Mouse (Mus musculus): ENCODE measurements around the gene Tnfsfm13. TPM values are rescaled to one million over a fixed set of nuclear protein-coding genes. Genes with fewer than 3 reads are reported as not detected.

Gene Tnfsfm13
- total RNA-seq, 2 experiments from 2014 or later: 1.2 to 1.9 TPM

- peak; percentile 72 for DNase-seq
- TF ChIP-seq CTCF (IDR thresholded peaks at IDR 0.05): peak; percentile 87
- H3K4me3 ChIP-seq: no peak within 1 kb of the TSS
- intact Hi-C loops (cut with DNase I): loop anchor here (2.0 kb wide), 1 partner anchor 27 kb away; no protein-coding TSS in a partner anchor
- peak within 1 kb of the TSS; percentile 24; the same call in 1 of the 2 replicates for H3K27ac ChIP-seq
These were observed 40.4 kb downstream of the Tnfsfm13 start, which contains the start of gene Sox15 for GRCm38 (mm10) chr11:69655264-69656064. Gene Sox15 (plus strand): TSS chr11:69655314.

GRCm38 (mm10) chr11:69654760-69655159 is 41.1 kb downstream of the Tnfsfm13 start:
- DNase-seq: no peak
- no peak overlapping the region for H3K27ac ChIP-seq
- intact Hi-C loops (cut with DNase I): no loop called here

GRCm38 (mm10) chr11:69653399-69653798 is 42.5 kb downstream of the Tnfsfm13 start:
- DNase-seq: no peak
- no peak overlapping the region for H3K27ac ChIP-seq
- no peak for TF ChIP-seq CTCF (IDR thresholded peaks at IDR 0.05)
- no peak overlapping the region for H3K4me3 ChIP-seq
- intact Hi-C loops (cut with DNase I): no loop called here

More at GRCm38 (mm10) chr11:69654760-69655159, 41.1 kb downstream of the Tnfsfm13 start:
- TF ChIP-seq CTCF (IDR thresholded peaks at IDR 0.05): no peak
- no peak overlapping the region for H3K4me3 ChIP-seq

- intact Hi-C loops (cut with DNase I): no loop called here
- no peak for DNase-seq
- no peak for TF ChIP-seq CTCF (IDR thresholded peaks at IDR 0.05)
- no peak overlapping the region for H3K27ac ChIP-seq
- no peak overlapping the region for H3K4me3 ChIP-seq
These were observed 50.0 kb downstream of the Tnfsfm13 start for GRCm38 (mm10) chr11:69645860-69646259.

- intact Hi-C loops (cut with DNase I): no loop called here
- TF ChIP-seq CTCF (IDR thresholded peaks at IDR 0.05): no peak
- no peak for DNase-seq
- Histone ChIP-seq H3K27ac (no peak overlapping the region), H3K4me3 (0 out of 2 replicates have a peak overlapping the region, but pooled peaks have one; percentile 2)
These were observed 60.4 kb downstream of the Tnfsfm13 start for GRCm38 (mm10) chr11:69635471-69635870.

GRCm38 (mm10) chr11:69633128-69633866 is 62.6 kb downstream of the Tnfsfm13 start:
- peak; percentile 87 for DNase-seq
- peak overlapping the region; percentile 97 for H3K4me3 ChIP-seq
- TF ChIP-seq CTCF (IDR thresholded peaks at IDR 0.05): no peak
- peak overlapping the region; percentile 94 for H3K27ac ChIP-seq
- intact Hi-C loops (cut with DNase I): no loop called here

Small RNAs within 50 kb of the gene (microRNA-seq; reads per million reads assigned to microRNA genes)
- gene Mir1934 (not detected), gene Mir467f (not detected)

Other genes with a start within 250 kb of the Tnfsfm13 start
- under 1 TPM; 0.05 to 0.25 TPM for gene Dnah2, start 147.0 kb downstream of the Tnfsfm13 start, total RNA-seq (2021)
- gene Efnb3, start 135.9 kb downstream of the Tnfsfm13 start, total RNA-seq (2021): under 1 TPM; 0.47 to 0.48 TPM
- gene Wrap53, start 115.8 kb downstream of the Tnfsfm13 start, total RNA-seq (2021): 1 to 10 TPM; 3.2 to 3.4 TPM
- 10 to 100 TPM; 12.9 to 16.5 TPM for gene Trp53, start 115.7 kb downstream of the Tnfsfm13 start, total RNA-seq (2021)
- 100 to 1,000 TPM; 271 to 389 TPM for gene Atp1b2, start 90.2 kb downstream of the Tnfsfm13 start, total RNA-seq (2021)
- not detected for gene Shbg, start 78.2 kb downstream of the Tnfsfm13 start, total RNA-seq (2021)
- 1 to 10 TPM; 2.6 to 3.2 TPM for gene Sat2, start 74.1 kb downstream of the Tnfsfm13 start, total RNA-seq (2021)
- 100 to 1,000 TPM in 1 of 2 experiments, 10 to 100 TPM in 1; 90.6 to 104 TPM for gene Fxr2, start 63.1 kb downstream of the Tnfsfm13 start, total RNA-seq (2021)
- gene Sox15, start 40.8 kb downstream of the Tnfsfm13 start, total RNA-seq (2021): not detected
- 1 to 10 TPM; 8.6 to 9.7 TPM for gene Mpdu1, start 33.5 kb downstream of the Tnfsfm13 start, total RNA-seq (2021)
- 1 to 10 TPM; 1.7 to 3.2 TPM for gene Cd68, start 29.9 kb downstream of the Tnfsfm13 start, total RNA-seq (2021)
- 10 to 100 TPM; 98.0 to 98.5 TPM for gene Eif4a1, start 23.7 kb downstream of the Tnfsfm13 start, total RNA-seq (2021)
- gene Senp3, start 14.0 kb downstream of the Tnfsfm13 start, total RNA-seq (2021): 10 to 100 TPM; 25.4 to 28.1 TPM
- gene Tnfsf13, start 10.3 kb downstream of the Tnfsfm13 start, total RNA-seq (2021): 1 to 10 TPM in 1 of 2 experiments, under 1 TPM in 1; 0.64 to 1.1 TPM
- 10 to 100 TPM in 1 of 2 experiments, 1 to 10 TPM in 1; 6.5 to 10.6 TPM for gene Tnfsf12, start 249 bp downstream of the Tnfsfm13 start, total RNA-seq (2021)
- gene Polr2a, start 62.5 kb upstream of the Tnfsfm13 start, total RNA-seq (2021): 10 to 100 TPM; 26.9 to 35.4 TPM
- not detected for gene Slc35g3, start 65.9 kb upstream of the Tnfsfm13 start, total RNA-seq (2021)
- 10 to 100 TPM; 29.3 to 35.9 TPM for gene Zbtb4, start 69.8 kb upstream of the Tnfsfm13 start, total RNA-seq (2021)
- gene Chrnb1, start 99.8 kb upstream of the Tnfsfm13 start, total RNA-seq (2021): 10 to 100 TPM; 23.2 to 26.3 TPM
- gene Fgf11, start 105.8 kb upstream of the Tnfsfm13 start, total RNA-seq (2021): 1 to 10 TPM; 3.9 to 4.7 TPM
- gene Tmem102, start 109.5 kb upstream of the Tnfsfm13 start, total RNA-seq (2021): under 1 TPM; 0.20 to 0.41 TPM
- not detected for gene Gm39566, start 119.2 kb upstream of the Tnfsfm13 start, total RNA-seq (2021)
- gene Spem2, start 122.4 kb upstream of the Tnfsfm13 start, total RNA-seq (2021): not detected
- not detected for gene Spem1, start 126.1 kb upstream of the Tnfsfm13 start, total RNA-seq (2021)
- gene Nlgn2, start 141.7 kb upstream of the Tnfsfm13 start, total RNA-seq (2021): 1 to 10 TPM; 2.3 to 2.7 TPM
- gene Tmem256, start 142.4 kb upstream of the Tnfsfm13 start, total RNA-seq (2021): 100 to 1,000 TPM; 144 to 165 TPM
- 10 to 100 TPM in 1 of 2 experiments, 1 to 10 TPM in 1; 9.6 to 13.0 TPM for gene Plscr3, start 150.3 kb upstream of the Tnfsfm13 start, total RNA-seq (2021)
- gene Tnk1, start 162.6 kb upstream of the Tnfsfm13 start, total RNA-seq (2021): under 1 TPM in 1 of 2 experiments, not detected in 1; 0.11 TPM
- gene Tmem95, start 181.9 kb upstream of the Tnfsfm13 start, total RNA-seq (2021): not detected
- gene Kctd11, start 185.3 kb upstream of the Tnfsfm13 start, total RNA-seq (2021): 1 to 10 TPM; 1.3 to 1.7 TPM
- under 1 TPM in 1 of 2 experiments, not detected in 1; 0.08 TPM for gene Acap1, start 199.4 kb upstream of the Tnfsfm13 start, total RNA-seq (2021)
- under 1 TPM in 1 of 2 experiments, not detected in 1; 0.33 TPM for gene 2810408A11Rik, start 204.9 kb upstream of the Tnfsfm13 start, total RNA-seq (2021)
- 10 to 100 TPM; 25.2 to 33.5 TPM for gene Neurl4, start 205.0 kb upstream of the Tnfsfm13 start, total RNA-seq (2021)
- 10 to 100 TPM; 47.1 to 49.6 TPM for gene Gps2, start 217.8 kb upstream of the Tnfsfm13 start, total RNA-seq (2021)
- gene Eif5a, start 225.9 kb upstream of the Tnfsfm13 start, total RNA-seq (2021): 100 to 1,000 TPM; 413 to 433 TPM
- gene Ybx2, start 239.7 kb upstream of the Tnfsfm13 start, total RNA-seq (2021): 10 to 100 TPM in 1 of 2 experiments, 1 to 10 TPM in 1; 8.0 to 16.5 TPM